Mouse (Mus musculus) kidney, postnatal 4 days (tissue): ENCODE measurements at regions not wholly inside any gene's neighbourhood (a gene's known extent, or its start where the extent isn't known, plus 50 kb on each side); places are given as distances from the start of the nearest gene placed in this dataset.

Experiments
- DNase-seq, 2 experiments: peaks; one replicate each; pipeline ENCODE4 v3.0.0; 2021; ENCODE audit warnings: mixed read lengths in 2 of 2

GRCm38 (mm10) chr5:12927247-12927646 lies 198.0 kb upstream of the Sema3a start:
- DNase-seq, result no peak

GRCm38 (mm10) chr5:12937052-12937451 lies 188.2 kb upstream of the Sema3a start:
- DNase-seq, result peak; percentile 1 to 5

DNA sequence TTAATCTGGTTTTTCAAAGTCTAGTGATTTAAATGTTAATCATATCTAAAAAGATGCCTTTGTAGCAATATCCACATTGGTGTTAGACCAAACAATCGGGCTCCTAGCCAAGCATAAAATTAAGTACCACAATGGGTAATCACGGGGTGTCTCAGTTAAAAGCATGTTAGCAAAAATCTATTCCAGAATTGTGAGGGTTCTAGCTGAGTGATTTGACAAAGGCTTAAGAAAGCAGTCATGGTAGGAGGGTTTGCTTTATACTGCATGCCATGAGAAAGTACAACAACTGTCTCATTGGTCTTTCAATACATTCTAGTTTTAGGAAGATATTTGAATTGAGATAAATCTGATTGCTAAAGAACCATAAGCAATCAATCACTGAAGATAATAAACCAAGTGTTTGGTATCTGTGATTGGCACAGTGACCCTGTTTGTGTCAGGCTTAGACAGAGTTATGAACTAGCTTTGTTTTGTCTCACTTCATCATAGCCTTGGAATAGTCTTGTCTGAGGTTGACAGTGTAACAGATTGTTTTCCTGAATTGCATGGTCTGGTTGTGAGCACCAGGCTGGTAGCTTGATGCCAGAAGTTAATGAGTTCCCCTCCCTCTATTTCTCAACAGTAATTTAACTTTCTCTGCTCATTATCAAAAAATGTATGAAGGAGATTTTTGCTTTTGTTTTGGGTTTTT lies 186.9 kb upstream of the Sema3a start:
- no peak for DNase-seq

GRCm38 (mm10) chr5:12944554-12944953 lies 180.7 kb upstream of the Sema3a start:
- DNase-seq, result peak in 1 of 2 experiments; percentile 4

- no peak for DNase-seq
Measured at GRCm38 (mm10) chr5:12948472-12948871, 176.7 kb upstream of the Sema3a start.

DNA sequence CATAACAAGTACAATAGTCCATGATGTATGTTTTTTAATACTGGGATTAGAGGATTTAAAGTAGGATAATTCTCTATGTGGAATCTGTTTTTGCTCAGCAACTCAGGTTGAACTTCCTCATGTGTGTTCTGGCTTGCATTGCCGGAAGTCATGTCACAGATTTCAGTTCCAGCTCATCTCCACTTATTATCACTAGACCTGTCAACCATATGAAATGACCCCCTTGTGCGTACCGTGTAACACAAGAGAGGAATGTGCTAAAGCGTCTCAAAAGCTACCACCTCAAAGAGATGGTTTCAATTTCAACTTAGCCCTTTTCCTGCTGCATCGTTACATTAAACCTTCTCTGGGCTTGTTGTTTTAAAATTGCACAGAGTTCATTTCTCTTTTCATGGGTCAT lies 154.2 kb upstream of the Sema3a start:
- DNase-seq, result no peak

GRCm38 (mm10) chr5:12973701-12974100 lies 151.5 kb upstream of the Sema3a start:
- DNase-seq, result no peak

GRCm38 (mm10) chr5:12976015-12976742 lies 149.0 kb upstream of the Sema3a start:
- DNase-seq, result no peak

DNA sequence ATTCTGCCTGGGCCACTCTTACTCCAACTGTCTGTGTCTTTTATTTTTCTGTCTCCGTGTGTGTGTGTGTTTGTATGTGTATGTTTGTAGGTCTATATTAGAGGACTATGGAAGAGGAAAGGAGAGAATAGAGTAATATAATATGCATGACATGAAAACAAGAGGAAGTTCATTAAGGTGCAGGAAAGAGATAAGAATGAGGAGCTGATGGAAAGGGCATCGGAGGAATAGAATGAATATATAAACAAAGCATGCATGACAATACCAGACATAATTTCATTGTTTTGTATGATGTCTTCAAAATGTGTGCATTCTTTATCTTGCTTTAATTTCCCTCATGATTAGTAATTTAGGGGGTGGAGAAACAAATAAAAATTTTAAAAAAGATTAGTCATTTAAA lies 147.3 kb upstream of the Sema3a start:
- no peak for DNase-seq

GRCm38 (mm10) chr5:12993826-12994225 lies 131.4 kb upstream of the Sema3a start:
- no peak for DNase-seq

- DNase-seq, result no peak
Measured at GRCm38 (mm10) chr5:12997440-12997839, 127.8 kb upstream of the Sema3a start.

- DNase-seq, result no peak
Measured at GRCm38 (mm10) chr5:13007132-13007531, 118.1 kb upstream of the Sema3a start.

DNA sequence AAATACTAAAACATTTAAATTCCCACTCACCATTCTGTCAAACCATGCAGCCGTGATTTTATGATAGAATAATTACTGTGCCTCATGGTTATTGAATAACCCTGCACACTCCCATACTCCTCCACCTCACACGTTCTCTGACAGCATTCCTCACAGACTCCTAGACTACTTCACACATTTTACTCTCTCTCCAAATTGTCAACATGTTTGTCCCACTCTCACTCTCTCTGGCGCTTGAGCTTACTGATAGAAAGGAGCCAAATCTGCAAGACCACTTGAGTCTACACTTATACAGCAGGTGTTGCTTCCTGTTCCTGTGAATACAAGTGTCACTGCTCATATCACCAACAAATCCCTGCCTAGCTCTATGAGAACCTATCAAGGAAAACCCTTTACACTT lies 102.9 kb upstream of the Sema3a start:
- DNase-seq, result peak in 1 of 2 experiments; percentile 1

DNA sequence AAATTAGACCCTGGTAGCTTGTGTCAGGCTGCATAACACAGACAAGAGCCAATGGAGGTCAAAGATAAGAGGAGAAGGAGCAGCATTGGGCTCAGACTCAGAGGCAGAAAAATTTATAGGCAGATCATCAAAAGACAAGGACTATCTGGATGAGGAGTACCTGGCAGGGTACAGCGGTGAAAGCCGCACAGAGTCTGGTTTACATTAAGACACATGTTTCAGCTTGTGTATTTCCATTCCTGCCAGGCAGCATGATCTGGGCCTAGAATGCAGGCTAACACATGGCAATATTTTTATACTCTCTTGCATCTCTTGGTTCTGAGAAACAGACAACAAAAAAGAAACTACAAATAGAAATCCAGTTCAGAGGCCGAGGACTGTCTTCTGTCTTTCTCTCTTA lies 91.9 kb upstream of the Sema3a start:
- DNase-seq, result no peak

GRCm38 (mm10) chr5:13036127-13036526 lies 89.1 kb upstream of the Sema3a start:
- DNase-seq, result no peak

GRCm38 (mm10) chr5:13058883-13059423 lies 66.3 kb upstream of the Sema3a start:
- DNase-seq, result no peak

- DNase-seq, result no peak
Measured at GRCm38 (mm10) chr5:13066942-13067341, 58.3 kb upstream of the Sema3a start.
